Mouse (Mus musculus): ENCODE results near the gene Tmem109. TPM values are rescaled to one million over a fixed set of nuclear protein-coding genes. Genes with fewer than 3 reads are reported as not detected.

Tmem109 gene
- polyA plus RNA-seq, 1 experiment = 223 TPM

GRCm38 (mm10) chr19:10880975-10881425 is 801 bp downstream of the Tmem109 start:
- TF ChIP-seq SRF (IDR thresholded peaks at IDR 0.05; ENCODE audit: control insufficient read depth, insufficient read length, low read depth) = no peak
- TF ChIP-seq MYOG (IDR thresholded peaks at IDR 0.05; ENCODE audit: control insufficient read depth in 1 of 3, insufficient read depth in 1 of 3, insufficient read length in 2 of 3, low read depth in 2 of 3) = peak; percentile 93 to 99 (median 96)
- TF ChIP-seq MAX (IDR thresholded peaks at IDR 0.05; ENCODE audit: low read depth) = no peak
- TF ChIP-seq MYOD1 (IDR thresholded peaks at IDR 0.05; ENCODE audit: control insufficient read depth in 1 of 3, insufficient read length in 2 of 3, low read depth in 2 of 3) = peak; percentile 81 to 97 (median 87)
- peak; percentile 44 for TF ChIP-seq POLR2AphosphoS2 (IDR thresholded peaks at IDR 0.05; ENCODE audit: insufficient read length, low read depth)
- TF ChIP-seq POLR2A (IDR thresholded peaks at IDR 0.05; ENCODE audit: insufficient read length, low read depth) = peak; percentile 34
- no peak for TF ChIP-seq USF1 (IDR thresholded peaks at IDR 0.05; ENCODE audit: low read depth)
- TF ChIP-seq REST (IDR thresholded peaks at IDR 0.05; ENCODE audit: insufficient read depth, insufficient read length) = no peak
- no peak for TF ChIP-seq CEBPB (IDR thresholded peaks at IDR 0.05; ENCODE audit: insufficient read depth, poor library complexity, severe bottlenecking)
- peak; percentile 87 for TF ChIP-seq TCF3 (IDR thresholded peaks at IDR 0.05; ENCODE audit: insufficient read length, low read depth)
- TF ChIP-seq TCF12 (IDR thresholded peaks at IDR 0.05; ENCODE audit: insufficient read depth, poor library complexity, severe bottlenecking) = peak; percentile 94
- TF ChIP-seq E2F4 (IDR thresholded peaks at IDR 0.05; ENCODE audit: insufficient read depth) = no peak

GRCm38 (mm10) chr19:10880085-10880974 is 1.5 kb downstream of the Tmem109 start:
- Histone ChIP-seq H3ac (ENCODE audit: control insufficient read depth, insufficient read length) (peak overlapping the region; percentile 23), H3K4me2 (ENCODE audit: low read depth) (peak overlapping the region; percentile 92), H3K4me3 (peak overlapping the region; percentile 57), H3K36me3 (ENCODE audit: control insufficient read depth, insufficient read depth) (no peaks in the 10 kb centered on the region), H3K79me2 (ENCODE audit: control insufficient read depth, insufficient read depth) (peaks cover 44% of the 10 kb centered on the region), H3K27me3 (ENCODE audit: control insufficient read depth, insufficient read depth, insufficient read length) (no peaks in the 10 kb centered on the region)
- TF ChIP-seq MYOG (IDR thresholded peaks at IDR 0.05; ENCODE audit: control insufficient read depth in 1 of 3, insufficient read depth in 1 of 3, insufficient read length in 2 of 3, low read depth in 2 of 3) (peak; percentile 8 to 92 (median 87)), POLR2A (IDR thresholded peaks at IDR 0.05; ENCODE audit: insufficient read length, low read depth) (peak; percentile 45), USF1 (IDR thresholded peaks at IDR 0.05; ENCODE audit: low read depth) (no peak), MYOD1 (IDR thresholded peaks at IDR 0.05; ENCODE audit: control insufficient read depth in 1 of 3, insufficient read length in 2 of 3, low read depth in 2 of 3) (peak; percentile 52 to 84 (median 72)), REST (IDR thresholded peaks at IDR 0.05; ENCODE audit: insufficient read depth, insufficient read length) (no peak), SRF (IDR thresholded peaks at IDR 0.05; ENCODE audit: control insufficient read depth, insufficient read length, low read depth) (no peak), POLR2AphosphoS2 (IDR thresholded peaks at IDR 0.05; ENCODE audit: insufficient read length, low read depth) (peak; percentile 67), TCF3 (IDR thresholded peaks at IDR 0.05; ENCODE audit: insufficient read length, low read depth) (no peak)

More at GRCm38 (mm10) chr19:10880975-10881425, 801 bp downstream of the Tmem109 start:
- H3K4me2 ChIP-seq (ENCODE audit: low read depth) = peak overlapping the region; percentile 92
- H3K36me3 ChIP-seq (ENCODE audit: control insufficient read depth, insufficient read depth) = no peaks in the 10 kb centered on the region
- H3K79me2 ChIP-seq (ENCODE audit: control insufficient read depth, insufficient read depth) = peaks cover 37% of the 10 kb centered on the region
- H3ac ChIP-seq (ENCODE audit: control insufficient read depth, insufficient read length) = peak overlapping the region; percentile 23
- peak overlapping the region; percentile 57 for H3K4me3 ChIP-seq
- H3K27me3 ChIP-seq (ENCODE audit: control insufficient read depth, insufficient read depth, insufficient read length) = no peaks in the 10 kb centered on the region

DNA sequence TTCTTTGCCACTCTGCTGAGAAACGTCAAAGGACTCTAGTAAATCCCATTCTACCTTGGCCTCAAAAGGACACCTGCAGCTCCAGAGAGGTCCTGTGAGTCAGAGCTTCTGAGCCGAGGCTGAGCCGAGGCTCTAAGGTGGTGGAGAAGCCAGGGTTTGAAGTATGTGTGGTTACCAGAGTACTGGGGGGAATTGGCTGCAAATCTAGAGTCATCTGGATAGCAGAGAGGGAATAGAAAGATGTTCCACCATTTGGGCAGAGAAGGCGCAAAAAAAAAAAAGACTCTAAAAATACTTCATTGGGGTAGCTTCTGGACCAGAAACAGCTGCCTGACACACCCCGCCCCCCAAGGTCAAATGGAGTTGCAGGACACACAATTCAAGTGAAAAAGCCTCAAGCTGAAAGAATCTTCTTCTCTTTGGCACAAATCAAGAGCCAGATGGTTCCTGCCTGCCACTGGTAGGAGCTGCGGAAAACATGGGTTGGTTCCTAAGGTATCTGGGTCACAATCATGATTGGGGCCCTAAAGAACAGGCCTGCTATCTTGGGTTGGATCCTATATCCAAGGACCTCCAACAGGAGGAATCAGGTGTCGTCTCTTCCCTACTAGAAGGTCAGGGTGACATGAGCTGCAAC is 3.5 kb downstream of the Tmem109 start:
- H3K27me3 ChIP-seq (ENCODE audit: control insufficient read depth, insufficient read depth, insufficient read length) = no peaks in the 10 kb centered on the region
- peaks cover 11% of the 10 kb centered on the region for H3K36me3 ChIP-seq (ENCODE audit: control insufficient read depth, insufficient read depth)
- H3ac ChIP-seq (ENCODE audit: control insufficient read depth, insufficient read length) = no peak overlapping the region
- peaks cover 55% of the 10 kb centered on the region for H3K79me2 ChIP-seq (ENCODE audit: control insufficient read depth, insufficient read depth)
- no peak overlapping the region for H3K4me3 ChIP-seq
- H3K4me2 ChIP-seq (ENCODE audit: low read depth) = peak overlapping the region; percentile 92
- TF ChIP-seq MYOD1 (IDR thresholded peaks at IDR 0.05; ENCODE audit: control insufficient read depth in 1 of 3, insufficient read length in 2 of 3, low read depth in 2 of 3) (no peak), MYOG (IDR thresholded peaks at IDR 0.05; ENCODE audit: control insufficient read depth in 1 of 3, insufficient read depth in 1 of 3, insufficient read length in 2 of 3, low read depth in 2 of 3) (peak in 1 of 3 experiments; percentile 37)

- H3K27me3 ChIP-seq (ENCODE audit: control insufficient read depth, insufficient read depth, insufficient read length) = no peaks in the 10 kb centered on the region
- H3K79me2 ChIP-seq (ENCODE audit: control insufficient read depth, insufficient read depth) = peaks cover 44% of the 10 kb centered on the region
- no peak overlapping the region for H3K4me2 ChIP-seq (ENCODE audit: low read depth)
- peaks cover 23% of the 10 kb centered on the region for H3K36me3 ChIP-seq (ENCODE audit: control insufficient read depth, insufficient read depth)
- no peak overlapping the region for H3ac ChIP-seq (ENCODE audit: control insufficient read depth, insufficient read length)
- no peak for TF ChIP-seq MAX (IDR thresholded peaks at IDR 0.05; ENCODE audit: low read depth)
- no peak for TF ChIP-seq MYOD1 (IDR thresholded peaks at IDR 0.05; ENCODE audit: control insufficient read depth in 1 of 3, insufficient read length in 2 of 3, low read depth in 2 of 3)
- no peak for TF ChIP-seq POLR2A (IDR thresholded peaks at IDR 0.05; ENCODE audit: insufficient read length, low read depth)
- TF ChIP-seq TCF12 (IDR thresholded peaks at IDR 0.05; ENCODE audit: insufficient read depth, poor library complexity, severe bottlenecking) = no peak
- no peak for TF ChIP-seq USF1 (IDR thresholded peaks at IDR 0.05; ENCODE audit: low read depth)
- TF ChIP-seq POLR2AphosphoS2 (IDR thresholded peaks at IDR 0.05; ENCODE audit: insufficient read length, low read depth) = no peak
- TF ChIP-seq REST (IDR thresholded peaks at IDR 0.05; ENCODE audit: insufficient read depth, insufficient read length) = no peak
- no peak for TF ChIP-seq E2F4 (IDR thresholded peaks at IDR 0.05; ENCODE audit: insufficient read depth)
- no peak for TF ChIP-seq MYOG (IDR thresholded peaks at IDR 0.05; ENCODE audit: control insufficient read depth in 1 of 3, insufficient read depth in 1 of 3, insufficient read length in 2 of 3, low read depth in 2 of 3)
- no peak for TF ChIP-seq SRF (IDR thresholded peaks at IDR 0.05; ENCODE audit: control insufficient read depth, insufficient read length, low read depth)
- no peak for TF ChIP-seq TCF3 (IDR thresholded peaks at IDR 0.05; ENCODE audit: insufficient read length, low read depth)
- H3K4me3 ChIP-seq = no peak overlapping the region
These were observed 10.4 kb downstream of the Tmem109 start for GRCm38 (mm10) chr19:10871328-10871961.

Measured in myocyte (in vitro differentiated cells).